8 mouse cellular contexts compared by ENCODE assay signal in the genomic region with DNA sequence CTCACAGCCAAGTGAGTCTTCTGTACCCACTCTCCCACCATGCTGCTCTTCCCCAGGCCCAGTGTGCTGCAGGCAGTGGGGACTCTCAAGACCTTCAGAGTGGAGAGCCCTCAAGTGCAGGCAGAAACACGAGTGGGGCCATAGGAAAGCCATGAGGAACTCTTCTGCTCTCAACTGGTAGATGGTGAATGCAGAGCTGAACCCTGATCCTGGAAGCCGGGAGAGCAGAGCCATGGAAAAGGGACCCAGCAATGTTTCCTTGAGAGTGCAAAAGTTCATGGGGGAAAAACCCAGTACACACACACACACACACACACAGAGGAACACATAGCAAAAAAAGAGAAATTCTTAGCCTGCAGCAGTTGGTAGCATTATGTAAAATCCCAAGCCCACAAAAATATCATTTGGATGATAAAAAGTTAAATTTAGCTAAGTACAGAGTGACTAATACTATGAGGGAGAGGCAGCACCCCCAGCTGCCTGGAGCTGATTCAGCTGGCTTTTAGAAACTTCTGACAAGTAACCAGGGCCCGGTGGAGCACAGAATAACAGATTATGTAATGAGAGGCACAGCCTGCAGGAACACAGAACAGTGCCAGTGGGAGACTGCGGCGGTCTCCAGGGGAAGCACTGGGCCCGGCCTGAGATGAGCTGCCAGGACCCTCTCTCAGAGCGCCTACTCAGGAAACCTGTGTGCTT. TPM values are rescaled to one million over a fixed set of nuclear protein-coding genes. Genes with fewer than 3 reads are reported as not detected.
DNase-seq lines count a peak whose midpoint lies in the region.

No protein-coding gene starts in this region.

- peak; percentile 64 for DNase-seq in cerebellum, adult 11-12 months
- no peak for DNase-seq in cerebellum, adult 11 months
- DNase-seq in Muller cell, postnatal 12 days (ENCODE audit: inconsistent ontology term): peak; percentile 83
- peak; percentile 71 to 85 for DNase-seq in frontal cortex, postnatal 14 days (ENCODE audit: low spot score in 2 of 2)
- peak; percentile 78 for DNase-seq in heart, postnatal 4 days
- peak; percentile 91 to 94 for DNase-seq in left cerebral cortex, adult 9 months (ENCODE audit: low spot score in 2 of 2)
- peak; percentile 90 to 95 for DNase-seq in right cerebral cortex, postnatal 36 days (ENCODE audit: low spot score in 2 of 2)
- no peak for DNase-seq in spleen, postnatal 14 days (ENCODE audit: low spot score in 2 of 2)

RNA-seq across cellular contexts. Expression of a gene that starts 28.4 kb away (rescaled TPM):
- total RNA-seq in heart, postnatal 4 days (2021): 10 to 100 TPM; 45.9 to 52.2 TPM

Comparison
In these comparisons a context has a peak if more than half of its experiments do, and no peak if none do; other contexts are left out.
1. DNase-seq: peak in cerebellum, adult 11-12 months (single experiment), Muller cell, postnatal 12 days (single experiment), frontal cortex, postnatal 14 days (2 of 2), heart, postnatal 4 days (single experiment), left cerebral cortex, adult 9 months (2 of 2) and right cerebral cortex, postnatal 36 days (2 of 2); none in cerebellum, adult 11 months (single experiment) and spleen, postnatal 14 days (0 of 2).